Mouse (Mus musculus) gastrocnemius, postnatal 10 days (tissue): ENCODE results near the gene Zmym5. TPM values are rescaled to one million over a fixed set of nuclear protein-coding genes. Genes with fewer than 3 reads are reported as not detected.
"Not testable (repeated sequence)": the region's sequence is repeated elsewhere in the genome, so short reads cannot be mapped to it uniquely, and the experiment has no call there.

Experiments used
- DNase-seq: peaks from one replicate; pipeline ENCODE4 v3.0.0; 2021; ENCODE audit warnings: mixed read lengths
- total RNA-seq, 2 experiments: library from RNA; stranded (reverse); gene quantifications; 2 replicates each; pipeline ENCODE4 v1.2.3; 2021

The Zmym5 gene
- total RNA-seq, 2 experiments from 2014 or later: 18.9 to 24.3 TPM

DNA sequence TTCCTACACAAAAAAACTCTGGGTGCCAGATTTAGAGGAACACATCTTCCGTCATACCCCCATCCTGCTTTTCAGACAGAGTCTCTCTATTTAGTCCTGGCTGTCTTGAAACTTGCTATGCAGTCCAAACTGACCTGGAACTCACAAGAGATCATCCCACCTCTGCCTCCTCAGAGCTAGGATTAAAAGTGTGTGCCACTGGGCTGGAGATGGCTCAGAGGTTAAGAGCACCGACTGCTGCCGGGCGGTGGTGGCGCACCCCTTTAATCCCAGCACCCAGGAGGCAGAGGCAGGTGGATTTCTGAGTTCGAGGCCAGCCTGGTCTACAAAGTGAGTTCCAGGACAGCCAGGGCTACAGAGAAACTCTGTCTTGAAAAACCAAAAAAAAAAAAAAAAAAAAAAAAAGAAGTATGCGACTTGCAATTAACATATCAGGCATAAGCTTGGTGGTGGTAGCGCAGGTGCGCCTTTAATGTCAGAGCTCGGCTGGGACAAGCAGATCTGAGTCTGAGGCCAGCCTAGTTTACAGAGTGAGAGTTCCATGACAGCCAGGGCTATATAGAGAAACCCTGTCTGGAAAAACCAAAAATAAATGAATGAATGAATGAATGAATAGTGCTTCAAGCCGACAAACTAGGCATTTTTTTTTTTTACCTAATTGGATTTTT lies 34.8 kb downstream of the Zmym5 start:
- no peak for DNase-seq

DNA sequence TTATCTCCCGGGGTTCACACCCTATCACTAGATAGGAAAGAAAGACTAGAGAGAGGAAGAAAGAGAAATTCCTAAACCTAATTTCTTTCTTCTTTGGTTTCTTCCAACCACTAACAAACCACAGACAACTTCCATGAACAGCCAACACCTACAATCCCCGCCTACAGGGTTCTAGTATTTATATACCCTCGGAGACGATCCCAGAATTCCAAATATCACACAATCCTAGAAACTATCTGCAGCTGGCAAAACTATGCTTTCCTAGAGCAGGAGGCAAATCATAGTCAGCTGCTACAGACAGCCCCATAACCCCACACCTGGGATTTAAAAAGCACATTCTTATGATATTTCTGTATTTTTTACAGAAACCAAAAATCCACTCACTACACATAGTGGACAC lies 36.1 kb downstream of the Zmym5 start:
- no peak for DNase-seq

DNA sequence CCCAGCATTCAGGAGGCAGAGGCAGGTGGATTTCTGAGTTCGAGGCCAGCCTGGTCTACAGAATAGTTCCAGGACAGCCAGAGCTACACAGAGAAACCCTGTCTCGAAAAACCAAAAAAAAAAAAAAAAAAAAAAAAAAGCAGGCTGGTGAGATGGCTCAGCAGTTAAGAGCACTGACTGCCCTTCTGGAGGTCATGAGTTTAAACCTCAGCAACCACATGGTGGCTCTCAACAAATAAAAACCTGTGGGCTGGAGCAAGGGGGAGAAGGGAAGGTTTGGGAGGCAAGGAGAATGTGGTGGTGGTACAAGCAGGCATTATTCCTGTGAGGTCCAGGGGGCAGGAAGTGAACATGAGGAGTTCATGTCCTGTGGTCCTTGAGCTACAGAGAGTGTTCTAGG lies 45.1 kb downstream of the Zmym5 start:
- not testable (repeated sequence) for DNase-seq

DNA sequence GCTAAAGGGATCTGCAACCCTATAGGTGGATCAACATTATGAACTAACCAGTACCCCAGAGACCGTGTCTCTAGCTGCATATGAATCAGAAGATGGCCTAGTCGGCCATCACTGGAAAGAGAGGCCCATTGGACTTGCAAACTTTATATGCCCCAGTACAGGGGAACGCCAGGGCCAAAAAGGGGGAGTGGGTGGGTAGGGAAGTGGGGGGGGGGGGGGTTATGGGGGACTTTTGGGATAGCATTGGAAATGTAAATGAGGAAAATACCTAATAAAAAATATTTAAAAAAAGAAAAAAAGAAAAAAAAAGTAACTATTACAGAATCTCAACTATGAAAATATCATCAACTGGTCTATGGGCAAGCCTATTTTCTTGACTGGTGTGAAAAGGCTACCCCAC lies 46.4 kb downstream of the Zmym5 start:
- not testable (repeated sequence) for DNase-seq

DNA sequence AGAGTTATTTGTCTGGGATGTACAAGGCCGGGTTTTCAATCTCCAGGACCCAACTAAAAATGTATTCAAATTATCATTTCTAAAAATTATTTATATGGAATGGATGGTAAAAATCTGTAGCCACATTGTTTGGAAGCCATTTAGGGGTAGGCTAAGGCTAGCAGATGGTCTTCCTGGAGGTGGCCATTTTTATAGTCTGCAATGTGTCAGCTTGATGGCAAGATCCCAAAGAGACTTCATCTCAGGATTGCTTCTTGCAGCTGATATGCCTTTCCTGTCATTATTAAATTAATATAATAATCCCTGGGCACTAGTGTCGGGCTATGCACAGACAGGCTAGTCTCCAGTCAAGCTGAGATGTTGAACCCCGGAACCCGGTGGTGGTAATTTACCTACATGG lies 60.2 kb downstream of the Zmym5 start:
- DNase-seq: no peak

Other genes starting within 250 kb of the Zmym5 start
- 1 to 10 TPM; 2.9 to 3.5 TPM for gene Cenpj, start 236.3 kb downstream of the Zmym5 start, total RNA-seq
- 10 to 100 TPM; 10.4 to 12.4 TPM for gene Parp4, start 236.1 kb downstream of the Zmym5 start, total RNA-seq
- 10 to 100 TPM; 13.6 to 16.6 TPM for gene Mphosph8, start 143.5 kb downstream of the Zmym5 start, total RNA-seq
- 10 to 100 TPM; 15.6 to 17.8 TPM for gene Pspc1, start 33.4 kb downstream of the Zmym5 start, total RNA-seq
- 10 to 100 TPM; 36.9 to 43.6 TPM for gene Zmym2, start 74.9 kb upstream of the Zmym5 start, total RNA-seq
- 1 to 10 TPM; 5.3 to 6.7 TPM for gene Gja3, start 246.4 kb upstream of the Zmym5 start, total RNA-seq